Mouse (Mus musculus) midbrain, embryonic 13.5 days (tissue): Measurements from ENCODE around the gene Gm10322. TPM values are rescaled to one million over a fixed set of nuclear protein-coding genes. Genes with fewer than 3 reads are reported as not detected.

Experiments
- ATAC-seq: fragments of 200-750 bp; cut with Nextera tagmentation; 2 replicates; pipeline ENCODE4 v1.8.0; 2017; ENCODE audit warnings: mild to moderate bottlenecking, moderate TSS enrichment, moderate library complexity
- H3K27ac ChIP-seq: fragments of 300-500 bp; sonication (generic); 2 replicates; pipeline ENCODE4 v1.5.1; 2015; ENCODE audit warnings: inconsistent platforms, mild to moderate bottlenecking, moderate library complexity
- H3K27me3 ChIP-seq: fragments of 300-500 bp; sonication (generic); 2 replicates; pipeline ENCODE4 v1.6.1; 2015; ENCODE audit warnings: mild to moderate bottlenecking, inconsistent platforms
- H3K36me3 ChIP-seq: fragments of 300-500 bp; sonication (generic); 2 replicates; pipeline ENCODE4 v1.6.1; 2015; ENCODE audit warnings: mild to moderate bottlenecking, inconsistent platforms
- H3K4me1 ChIP-seq: fragments of 300-500 bp; sonication (generic); replicated peaks from 2 replicates; pipeline ENCODE4 v1.6.1; 2015; ENCODE audit warnings: inconsistent platforms
- H3K4me2 ChIP-seq: fragments of 300-500 bp; sonication (generic); replicated peaks from 2 replicates; pipeline ENCODE4 v1.6.1; 2015; ENCODE audit warnings: moderate library complexity, mild to moderate bottlenecking, inconsistent platforms
- H3K4me3 ChIP-seq: fragments of 300-500 bp; sonication (generic); replicated peaks from 2 replicates; pipeline ENCODE4 v1.5.1; 2015; ENCODE audit warnings: mild to moderate bottlenecking, inconsistent platforms
- H3K9ac ChIP-seq: fragments of 300-500 bp; sonication (generic); replicated peaks from 2 replicates; pipeline ENCODE4 v1.6.1; 2015; ENCODE audit warnings: mild to moderate bottlenecking, inconsistent platforms
- H3K9me3 ChIP-seq: fragments of 300-500 bp; sonication (generic); 2 replicates; pipeline ENCODE4 v1.6.1; 2016; ENCODE audit warnings: mild to moderate bottlenecking, inconsistent platforms
- WGBS: fragments of 180-500 bp; shearing (Covaris S2); methylation state at CpG from one replicate; pipeline ENCODE4 v1.1.7; 2015; 5-methylcytosine and 5-hydroxymethylcytosine counted together
- polyA plus RNA-seq: library from polyadenylated mRNA; unstranded; fragments of >200 nt; fragmentation: Nextera tagmentation; extraction: Ambion mirVana; gene quantifications from 2 replicates; pipeline ENCODE4 v1.2.1, GENCODE M21; 2015

The Gm10322 gene
- polyA plus RNA-seq, 1 experiment from 2014 or later, result not detected

DNA sequence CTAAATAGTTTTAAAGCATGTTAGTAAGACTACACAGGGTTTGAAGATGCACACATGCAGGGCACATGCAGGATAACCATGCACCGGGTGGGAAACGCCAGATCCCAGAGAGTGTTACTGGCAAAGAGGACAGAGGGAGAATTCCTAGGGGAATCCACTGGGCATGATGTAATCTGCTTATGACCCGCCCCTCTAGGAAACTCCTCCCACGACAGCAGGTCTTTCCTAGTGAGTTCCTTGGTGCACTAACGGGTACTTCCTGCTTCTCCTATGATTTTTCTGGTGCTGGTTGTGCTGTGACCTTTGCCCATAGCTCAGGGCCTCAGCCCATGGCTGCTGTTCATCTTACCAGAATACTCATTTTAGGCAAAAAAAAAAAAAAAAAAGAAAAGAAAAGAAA lies 12.0 kb upstream of the Gm10322 start:
- Histone ChIP-seq H3K27me3 (no peaks in the 10 kb centered on the region), H3K4me3 (no peak overlapping the region), H3K9ac (no peak overlapping the region), H3K9me3 (no peaks in the 10 kb centered on the region), H3K4me1 (no peaks in the 10 kb centered on the region), H3K27ac (no peak overlapping the region), H3K4me2 (no peak overlapping the region), H3K36me3 (no peaks in the 10 kb centered on the region)
- 49% methylated on average over 5 of the region's 5 CpGs for WGBS
- ATAC-seq, result no peak

DNA sequence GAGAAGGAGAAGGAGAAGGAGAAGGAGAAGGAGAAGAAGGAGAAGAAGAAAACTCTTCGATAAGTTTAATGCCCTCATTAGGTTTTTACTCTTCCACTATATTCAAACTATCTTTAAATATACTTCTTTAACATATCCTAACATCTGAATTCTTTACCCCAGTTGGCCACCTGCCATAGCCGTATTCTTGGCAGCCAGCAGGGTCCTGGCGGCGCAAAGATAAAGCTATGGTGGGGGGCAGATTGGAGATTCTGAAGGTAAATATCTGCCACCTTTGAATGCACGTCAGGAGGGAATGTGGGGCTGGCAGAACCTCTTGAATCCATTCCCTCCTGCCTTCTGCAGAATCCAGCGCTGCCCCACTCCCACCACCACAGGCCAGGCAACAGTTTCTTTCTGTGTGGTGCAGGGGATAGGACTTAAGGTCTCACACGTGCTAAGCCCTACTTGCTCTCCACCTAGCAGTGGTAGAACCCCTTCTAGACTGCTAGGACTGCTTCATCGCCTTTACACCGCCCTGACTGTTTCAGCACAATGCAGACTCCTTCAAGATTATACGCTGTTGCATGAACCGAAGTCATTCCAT lies 10.9 kb upstream of the Gm10322 start:
- H3K4me2 ChIP-seq, result no peak overlapping the region
- H3K36me3 ChIP-seq, result no peaks in the 10 kb centered on the region
- WGBS, result 86% methylated on average over 11 of the region's 11 CpGs
- no peak for ATAC-seq
- H3K9me3 ChIP-seq, result no peaks in the 10 kb centered on the region
- no peak overlapping the region for H3K27ac ChIP-seq
- no peaks in the 10 kb centered on the region for H3K27me3 ChIP-seq
- H3K4me3 ChIP-seq, result no peak overlapping the region
- no peak overlapping the region for H3K9ac ChIP-seq
- no peaks in the 10 kb centered on the region for H3K4me1 ChIP-seq

DNA sequence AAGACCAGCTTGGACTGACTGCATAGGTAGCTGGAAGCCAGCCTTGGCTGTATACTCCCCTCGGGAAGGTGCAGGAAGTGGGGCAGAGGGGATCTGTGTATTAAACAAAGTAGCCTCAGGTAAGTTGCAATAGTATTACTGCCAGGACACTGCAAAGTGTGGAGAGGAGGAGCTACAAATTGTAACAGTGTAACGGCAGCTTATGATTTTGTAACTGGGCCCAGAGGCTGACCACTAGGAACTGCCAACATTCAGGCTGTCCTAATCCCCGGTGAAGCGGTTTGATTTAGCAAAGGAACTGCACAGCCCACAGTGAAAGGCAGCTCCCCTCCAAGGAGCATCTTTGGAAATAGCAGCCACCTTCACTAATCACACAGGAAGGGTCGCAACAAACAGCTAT lies 2.6 kb upstream of the Gm10322 start:
- no peak overlapping the region for H3K4me3 ChIP-seq
- peaks cover 24% of the 10 kb centered on the region for H3K4me1 ChIP-seq
- 74% methylated on average over 5 of the region's 5 CpGs for WGBS
- no peak overlapping the region for H3K4me2 ChIP-seq
- H3K36me3 ChIP-seq, result no peaks in the 10 kb centered on the region
- no peak for ATAC-seq
- H3K27ac ChIP-seq, result no peak overlapping the region
- H3K27me3 ChIP-seq, result peaks cover 7% of the 10 kb centered on the region
- no peak overlapping the region for H3K9ac ChIP-seq
- no peaks in the 10 kb centered on the region for H3K9me3 ChIP-seq

DNA sequence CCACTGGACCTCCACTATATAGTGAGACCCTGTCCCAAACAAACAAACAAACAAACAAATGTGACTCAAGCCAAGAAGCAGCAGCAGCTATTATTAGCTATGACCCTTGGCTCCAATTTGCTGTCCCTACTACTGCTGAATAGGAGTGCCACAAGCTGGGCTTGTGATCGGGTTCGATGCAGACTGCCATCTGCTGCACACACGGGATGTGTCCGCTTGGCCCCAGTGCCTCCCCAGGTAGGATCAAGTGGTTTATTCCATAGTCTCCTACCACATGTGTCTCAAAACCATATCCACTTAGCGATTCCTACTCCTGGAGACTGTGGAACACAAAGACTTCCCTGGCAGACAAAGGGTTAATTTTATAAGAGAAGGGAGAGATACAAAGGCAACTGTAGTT lies 1.7 kb upstream of the Gm10322 start:
- Histone ChIP-seq H3K9me3 (no peaks in the 10 kb centered on the region), H3K9ac (no peak overlapping the region), H3K27ac (no peak overlapping the region), H3K27me3 (peaks cover 7% of the 10 kb centered on the region), H3K4me2 (no peak overlapping the region), H3K36me3 (no peaks in the 10 kb centered on the region), H3K4me3 (no peak overlapping the region), H3K4me1 (peaks cover 24% of the 10 kb centered on the region)
- WGBS, result 79% methylated on average over 5 of the region's 5 CpGs
- no peak for ATAC-seq

DNA sequence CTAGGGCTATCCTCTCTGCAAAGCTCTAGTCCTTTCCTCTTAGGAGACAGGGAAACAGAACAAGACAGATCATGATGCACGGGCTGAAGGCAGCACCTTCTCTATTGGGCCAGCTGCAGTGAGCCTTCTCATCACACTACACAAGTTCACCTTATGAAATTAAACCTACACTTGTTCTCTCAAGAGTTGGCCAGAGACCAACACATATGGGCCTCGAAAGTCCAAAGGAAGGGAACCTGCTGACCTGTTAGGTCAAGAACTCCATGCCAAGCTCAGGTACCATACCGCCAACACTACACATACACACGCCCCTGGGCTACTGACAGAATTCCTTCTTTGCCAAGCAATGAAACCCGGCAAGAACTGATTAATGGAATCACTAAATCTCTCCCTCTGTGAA lies 452 bp upstream of the Gm10322 start:
- Histone ChIP-seq H3K36me3 (no peaks in the 10 kb centered on the region), H3K4me1 (peaks cover 24% of the 10 kb centered on the region), H3K4me3 (peak overlapping the region; percentile 85), H3K4me2 (peak overlapping the region; percentile 85), H3K27me3 (peaks cover 7% of the 10 kb centered on the region), H3K9me3 (no peaks in the 10 kb centered on the region), H3K9ac (peak overlapping the region; percentile 95), H3K27ac (no peak overlapping the region)
- no peak for ATAC-seq
- WGBS, result 35% methylated on average over 5 of the region's 5 CpGs

DNA sequence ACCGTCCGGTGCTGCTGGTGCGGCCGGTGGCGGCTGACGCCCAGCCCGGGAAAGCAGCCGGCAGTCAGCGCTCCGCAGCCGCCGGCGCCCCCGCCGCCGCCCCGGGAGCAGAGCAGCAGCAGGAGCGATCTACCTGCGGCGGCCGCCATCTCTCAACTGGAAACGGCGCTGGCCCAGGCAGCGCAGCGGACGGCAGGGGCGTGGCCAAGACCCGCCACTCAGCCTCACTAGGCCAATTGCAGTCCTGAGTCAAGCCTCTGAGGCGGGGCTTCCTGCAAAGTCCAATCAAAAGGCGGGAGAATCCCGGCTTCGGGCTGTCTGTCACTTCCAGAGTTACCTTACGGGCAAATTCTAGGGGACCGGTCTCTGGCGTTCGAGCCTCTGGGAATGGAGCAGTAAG lies 659 bp downstream of the Gm10322 start, which contains the start of gene Mcu:
Gene Mcu (minus strand): TSS at position 171 of the 400 bp plus-strand sequence.
- peak within 1 kb of the TSS; percentile 85 for H3K4me2 ChIP-seq
- H3K4me3 ChIP-seq, result peak within 1 kb of the TSS; percentile 85
- peak within 1 kb of the TSS; percentile 90 for H3K27ac ChIP-seq
- peak within 1 kb of the TSS; percentile 95 for H3K9ac ChIP-seq
- peaks cover 7% of the 10 kb centered on the region for H3K27me3 ChIP-seq
- H3K9me3 ChIP-seq, result no peaks in the 10 kb centered on the region
- under 1% methylated on average over 29 of the region's 36 CpGs for WGBS
- ATAC-seq, result peak; percentile 100
- H3K36me3 ChIP-seq, result no peaks in the 10 kb centered on the region
- peaks cover 24% of the 10 kb centered on the region for H3K4me1 ChIP-seq

DNA sequence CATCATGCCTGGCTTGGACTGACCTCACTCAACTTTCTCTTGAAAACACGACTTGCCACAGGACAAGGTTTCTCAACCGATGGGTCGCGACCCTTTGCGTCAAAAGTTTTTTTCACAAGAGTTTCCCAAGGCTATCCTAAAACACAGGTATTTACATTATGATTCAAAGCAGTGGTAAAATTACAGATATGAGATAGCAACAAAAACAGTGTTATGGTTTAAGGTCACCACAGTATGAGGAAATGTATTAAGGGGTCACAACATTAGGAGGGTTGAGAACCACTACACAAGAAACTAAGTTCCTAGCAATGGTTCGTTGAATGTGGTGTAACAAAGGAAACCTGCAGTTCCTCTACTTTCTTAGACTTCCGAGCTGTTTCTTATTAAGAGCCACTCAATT lies 1.9 kb downstream of the Gm10322 start:
- H3K9ac ChIP-seq, result no peak overlapping the region
- 94% methylated on average over 7 of the region's 7 CpGs for WGBS

DNA sequence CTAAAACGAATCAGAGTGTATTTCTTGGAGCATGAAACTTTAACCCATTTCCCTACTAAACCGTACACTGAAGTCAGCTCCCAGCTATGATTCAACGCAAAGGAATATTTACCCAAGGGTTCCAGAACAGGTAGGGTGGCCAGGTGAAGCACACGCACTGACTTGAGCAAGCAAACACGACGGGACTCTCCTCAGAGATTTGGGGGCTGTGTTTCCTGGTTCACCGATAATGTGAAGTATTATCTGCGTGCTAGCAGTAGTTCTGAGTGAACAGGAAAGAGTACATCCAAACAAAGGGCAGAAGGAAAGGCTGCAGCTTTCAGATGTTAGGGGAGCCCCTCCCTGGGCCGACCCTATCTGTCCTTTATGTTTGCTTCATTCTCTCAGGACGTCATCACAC lies 5.5 kb downstream of the Gm10322 start:
- no peak for ATAC-seq
- no peaks in the 10 kb centered on the region for H3K36me3 ChIP-seq
- no peak overlapping the region for H3K9ac ChIP-seq
- 83% methylated on average over 10 of the region's 10 CpGs for WGBS
- H3K4me1 ChIP-seq, result 0 out of 2 replicates have a peak, but pooled peaks cover 5% of the 10 kb centered on the region
- H3K9me3 ChIP-seq, result no peaks in the 10 kb centered on the region
- no peak overlapping the region for H3K4me3 ChIP-seq
- H3K27ac ChIP-seq, result no peak overlapping the region
- no peak overlapping the region for H3K4me2 ChIP-seq
- peaks cover 4% of the 10 kb centered on the region; the same call in 1 of the 2 replicates for H3K27me3 ChIP-seq

More for the DNA sequence above, 1.9 kb downstream of the Gm10322 start:
- no peak for ATAC-seq
- Histone ChIP-seq H3K27ac (no peak overlapping the region), H3K4me1 (peaks cover 24% of the 10 kb centered on the region), H3K36me3 (no peaks in the 10 kb centered on the region), H3K27me3 (peaks cover 7% of the 10 kb centered on the region), H3K4me2 (no peak overlapping the region), H3K4me3 (no peak overlapping the region), H3K9me3 (no peaks in the 10 kb centered on the region)

DNA sequence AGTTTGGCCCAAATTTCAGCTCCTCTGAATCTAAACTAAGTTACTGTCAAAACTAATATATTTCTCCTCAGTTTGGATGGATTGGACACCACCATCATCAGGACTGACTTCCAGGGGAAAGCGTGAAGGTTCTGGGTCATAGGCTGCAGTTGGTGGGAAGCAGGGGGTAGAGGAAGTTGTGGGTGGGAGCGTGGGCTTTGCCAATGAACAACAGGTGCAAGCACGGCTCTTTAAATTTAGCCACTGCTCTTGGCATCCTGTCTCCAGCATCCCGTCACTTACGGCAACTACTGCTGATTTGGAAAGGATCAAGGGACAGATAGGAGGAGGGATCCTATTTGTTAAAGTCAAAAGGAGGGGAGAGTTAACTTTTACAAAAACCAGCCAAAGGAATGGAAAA lies 7.6 kb downstream of the Gm10322 start:
- ATAC-seq, result no peak
- Histone ChIP-seq H3K27me3 (no peaks in the 10 kb centered on the region), H3K9ac (no peak overlapping the region), H3K27ac (no peak overlapping the region), H3K4me1 (peaks cover 6% of the 10 kb centered on the region), H3K4me2 (no peak overlapping the region), H3K9me3 (no peaks in the 10 kb centered on the region), H3K36me3 (no peaks in the 10 kb centered on the region), H3K4me3 (no peak overlapping the region)
- 79% methylated on average over 5 of the region's 5 CpGs for WGBS

DNA sequence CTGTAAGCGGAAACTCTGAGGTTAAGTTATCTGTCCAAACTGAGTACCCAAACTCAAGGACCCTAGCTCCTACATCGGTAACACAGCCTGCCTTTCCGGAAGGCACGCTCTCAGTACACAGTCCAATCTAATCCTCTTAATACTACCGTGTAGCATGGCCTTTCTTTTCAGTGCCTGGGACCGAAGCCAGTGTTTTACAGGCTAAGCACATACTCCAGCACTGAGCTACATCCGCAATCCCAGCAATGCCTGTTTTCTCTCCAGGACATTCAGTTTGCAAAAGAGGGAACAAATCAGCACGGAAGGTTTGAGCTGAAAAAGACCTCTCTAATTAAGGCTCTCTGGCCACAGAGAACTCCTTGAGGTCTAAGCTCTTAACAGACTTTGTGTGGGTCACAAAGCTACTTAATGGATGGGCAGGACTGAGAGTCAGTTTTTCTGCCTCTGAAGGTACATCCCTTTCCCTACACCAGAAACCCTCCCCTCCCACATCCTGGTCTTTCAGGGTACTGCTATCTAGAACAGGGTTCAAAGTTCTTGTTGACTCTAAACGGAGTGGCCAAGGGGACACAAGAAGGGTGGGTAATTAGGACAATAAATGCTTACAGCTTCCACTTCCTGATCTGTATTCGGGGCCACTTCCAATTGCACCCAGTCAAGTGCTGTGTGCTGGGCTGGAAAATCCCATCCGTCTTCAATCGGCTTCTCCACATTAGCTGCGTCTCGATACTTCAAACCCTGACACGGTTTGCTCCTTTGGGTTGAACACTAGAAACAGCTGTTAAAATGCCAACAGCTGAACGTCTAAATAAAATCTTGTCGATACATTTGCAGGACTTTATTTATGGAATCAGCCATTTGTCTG lies 13.0 kb downstream of the Gm10322 start:
- no peak overlapping the region for H3K27ac ChIP-seq
- 34% methylated on average over 17 of the region's 17 CpGs for WGBS

DNA sequence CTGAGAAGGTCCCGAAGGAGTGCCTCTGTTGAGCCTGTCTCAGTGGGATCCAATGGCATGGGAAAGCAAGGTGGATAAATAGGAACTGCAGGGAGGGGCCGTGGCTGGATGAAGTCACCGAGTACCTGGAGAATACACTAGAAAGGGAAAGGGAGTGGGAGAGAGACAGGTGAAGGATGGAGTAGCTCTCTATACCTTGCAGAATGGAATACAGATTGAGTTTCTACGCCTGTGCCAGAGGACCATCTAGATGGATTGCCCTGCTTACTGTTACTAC lies 13.6 kb downstream of the Gm10322 start:
- Histone ChIP-seq H3K9me3 (peaks cover 5% of the 10 kb centered on the region; the same call in 1 of the 2 replicates), H3K4me2 (no peak overlapping the region), H3K27me3 (no peaks in the 10 kb centered on the region), H3K9ac (no peak overlapping the region), H3K4me1 (peaks cover 16% of the 10 kb centered on the region), H3K36me3 (no peaks in the 10 kb centered on the region), H3K4me3 (no peak overlapping the region), H3K27ac (no peak overlapping the region)
- ATAC-seq, result no peak
- WGBS, result 78% methylated on average over 4 of the region's 4 CpGs

More for the DNA sequence above, 13.0 kb downstream of the Gm10322 start:
- Histone ChIP-seq H3K27me3 (no peaks in the 10 kb centered on the region), H3K9me3 (peaks cover 5% of the 10 kb centered on the region; the same call in 1 of the 2 replicates), H3K9ac (no peak overlapping the region), H3K4me2 (0 out of 2 replicates have a peak overlapping the region, but pooled peaks have one; percentile 11), H3K4me1 (peaks cover 16% of the 10 kb centered on the region), H3K36me3 (no peaks in the 10 kb centered on the region), H3K4me3 (no peak overlapping the region)
- peak; percentile 86 for ATAC-seq

DNA sequence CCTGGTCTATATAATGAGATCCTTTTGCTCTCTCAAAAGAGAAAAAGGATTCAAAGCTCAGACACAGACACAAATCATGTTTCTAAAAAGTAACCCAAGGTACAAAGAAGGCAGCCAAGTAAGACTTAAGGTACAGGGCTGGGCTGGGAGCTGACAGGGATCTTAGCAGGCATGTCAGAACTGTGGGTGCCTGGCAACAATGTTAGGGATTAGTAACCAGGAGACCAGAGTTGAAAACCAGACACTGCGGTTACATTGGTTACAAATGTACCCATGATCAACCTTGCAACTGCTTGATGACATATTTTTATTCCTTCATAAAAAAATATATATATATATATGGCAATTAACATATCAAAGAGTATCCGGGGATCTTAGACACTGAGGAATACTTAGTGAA lies 20.2 kb downstream of the Gm10322 start:
- WGBS, result 39% methylated on average over 2 of the region's 2 CpGs
- Histone ChIP-seq H3K9me3 (peaks cover 5% of the 10 kb centered on the region; the same call in 1 of the 2 replicates), H3K36me3 (no peaks in the 10 kb centered on the region), H3K9ac (no peak overlapping the region), H3K4me3 (no peak overlapping the region), H3K4me1 (0 out of 2 replicates have a peak, but pooled peaks cover 8% of the 10 kb centered on the region), H3K27ac (no peak overlapping the region), H3K4me2 (no peak overlapping the region), H3K27me3 (peaks cover 8% of the 10 kb centered on the region; the same call in 1 of the 2 replicates)
- ATAC-seq, result no peak
